Mouse (Mus musculus) CH12.LX (cell line): ENCODE results near the gene Tlk2. TPM values are rescaled to one million over a fixed set of nuclear protein-coding genes. Genes with fewer than 3 reads are reported as not detected.

Experiments
- DNase-seq: peaks from one replicate; pipeline ENCODE4 v3.0.0-alpha.2; 2013; ENCODE audit errors: extremely low read depth
- H3K27ac ChIP-seq: 2 replicates; pipeline ENCODE4 v1.5.1; 2012; ENCODE audit warnings: low read depth, mild to moderate bottlenecking, control low read depth, moderate library complexity; ENCODE audit not compliant: insufficient read depth
- H3K27me3 ChIP-seq: replicated peaks from 2 replicates; pipeline ENCODE3; 2012; ENCODE audit warnings: inconsistent platforms
- H3K36me3 ChIP-seq, 2 experiments: replicated peaks in 1 of 2; 2 replicates each; pipeline versions ENCODE3 to v1.6.1; 2012; ENCODE audit warnings: inconsistent platforms in 1 of 2, low read length in 1 of 2, mild to moderate bottlenecking in 1 of 2, mixed read lengths in 1 of 2, moderate library complexity in 1 of 2; ENCODE audit not compliant: control insufficient read depth in 1 of 2, insufficient read depth in 1 of 2
- H3K4me1 ChIP-seq, 2 experiments: 2 replicates each; pipeline ENCODE4 v1.6.1; 2012; ENCODE audit warnings: inconsistent platforms in 1 of 2, moderate library complexity in 1 of 2; ENCODE audit not compliant: insufficient read depth in 2 of 2, control insufficient read depth in 1 of 2
- H3K4me2 ChIP-seq: 2 replicates; pipeline ENCODE4 v1.6.1; 2012; ENCODE audit warnings: low read depth, mild to moderate bottlenecking, control low read depth; ENCODE audit not compliant: poor library complexity, insufficient read depth, severe bottlenecking
- H3K4me3 ChIP-seq, 3 experiments: fragments of 150-350 bp in 1 of 3; sonication (generic) in 1 of 3; replicated peaks in 1 of 3; 2 replicates each; pipeline versions ENCODE3 to v1.5.1; 2011 to 2012; ENCODE audit warnings: low read depth in 2 of 3, low read length in 2 of 3, mild to moderate bottlenecking in 2 of 3, moderate library complexity in 2 of 3, control low read depth in 1 of 3, improper control_type of control experiment in 1 of 3, inconsistent platforms in 1 of 3, mixed read lengths in 1 of 3; ENCODE audit not compliant: poor library complexity in 1 of 3
- H3K79me2 ChIP-seq: replicated peaks from 2 replicates; pipeline ENCODE4 v1.6.1; 2012; ENCODE audit warnings: mild to moderate bottlenecking, moderate library complexity; ENCODE audit not compliant: control insufficient read depth, poor library complexity, insufficient read depth, severe bottlenecking; ENCODE audit errors: extremely low read depth
- H3K9ac ChIP-seq: 2 replicates; pipeline ENCODE4 v1.6.1; 2012; ENCODE audit warnings: low read depth, mild to moderate bottlenecking, control low read depth, moderate library complexity; ENCODE audit not compliant: insufficient read depth
- H3K9me3 ChIP-seq: replicated peaks from 2 replicates; pipeline ENCODE3; 2012; ENCODE audit warnings: low read length, inconsistent platforms, mixed read lengths
- CHD1 ChIP-seq: IDR thresholded peaks from 2 replicates; pipeline ENCODE4 v1.6.1; 2012; ENCODE audit warnings: low read depth, low read length, improper control_type of control experiment, inconsistent platforms
- CHD2 ChIP-seq: IDR thresholded peaks from 2 replicates; pipeline ENCODE4 v1.6.1; 2011; ENCODE audit warnings: low read length, improper control_type of control experiment
- ETS1 ChIP-seq: conservative IDR thresholded peaks from 2 replicates; pipeline ENCODE4 v1.6.1; 2012; ENCODE audit warnings: low read depth, mild to moderate bottlenecking, inconsistent platforms, low read length, improper control_type of control experiment, moderate library complexity
- GABPA ChIP-seq: IDR thresholded peaks from 2 replicates; pipeline ENCODE4 v1.6.1; 2012; ENCODE audit warnings: low read depth, low read length, improper control_type of control experiment, inconsistent platforms; ENCODE audit not compliant: insufficient replicate concordance
- IRF4 ChIP-seq: IDR thresholded peaks from 2 replicates; pipeline ENCODE4 v1.6.1; 2014; ENCODE audit warnings: low read depth, mild to moderate bottlenecking, inconsistent platforms, low read length, improper control_type of control experiment
- JUN ChIP-seq: IDR thresholded peaks from 2 replicates; pipeline ENCODE4 v1.6.1; 2011; ENCODE audit warnings: low read depth, mild to moderate bottlenecking, low read length, improper control_type of control experiment, moderate library complexity; ENCODE audit not compliant: insufficient read depth
- KAT2A ChIP-seq: IDR thresholded peaks from 2 replicates; pipeline ENCODE4 v1.6.1; 2012; ENCODE audit warnings: low read length, improper control_type of control experiment, inconsistent platforms; ENCODE audit not compliant: insufficient replicate concordance
- MAFK ChIP-seq: IDR thresholded peaks from 2 replicates; pipeline ENCODE4 v1.6.1; 2011; ENCODE audit warnings: low read length, improper control_type of control experiment; ENCODE audit not compliant: insufficient replicate concordance
- MAX ChIP-seq: IDR thresholded peaks from 2 replicates; pipeline ENCODE4 v1.6.1; 2011; ENCODE audit warnings: low read length, improper control_type of control experiment
- MAZ ChIP-seq: IDR thresholded peaks from 2 replicates; pipeline ENCODE4 v1.6.1; 2012; ENCODE audit warnings: low read depth, mild to moderate bottlenecking, inconsistent platforms, low read length, improper control_type of control experiment, moderate library complexity
- MEF2A ChIP-seq: IDR thresholded peaks from 2 replicates; pipeline ENCODE4 v1.6.1; 2014; ENCODE audit warnings: low read depth, mild to moderate bottlenecking, inconsistent platforms, low read length, improper control_type of control experiment, borderline replicate concordance
- MXI1 ChIP-seq: IDR thresholded peaks from 2 replicates; pipeline ENCODE4 v1.6.1; 2011; ENCODE audit warnings: mild to moderate bottlenecking, low read depth, low read length, improper control_type of control experiment
- MYC ChIP-seq: IDR thresholded peaks from 2 replicates; pipeline ENCODE4 v1.6.1; 2011; ENCODE audit warnings: low read depth, mild to moderate bottlenecking, improper control_type of control experiment, low read length
- NELFE ChIP-seq: IDR thresholded peaks from 2 replicates; pipeline ENCODE4 v1.6.1; 2011; ENCODE audit warnings: low read depth, low read length, improper control_type of control experiment
- PAX5 ChIP-seq: IDR thresholded peaks from 2 replicates; pipeline ENCODE4 v1.6.1; 2012; ENCODE audit warnings: low read length, inconsistent platforms, mixed read lengths
- POLR2A ChIP-seq: IDR thresholded peaks from 2 replicates; pipeline ENCODE4 v1.6.1; 2011; ENCODE audit warnings: low read depth, mild to moderate bottlenecking, improper control_type of control experiment, low read length
- RAD21 ChIP-seq: IDR thresholded peaks from 2 replicates; pipeline ENCODE4 v1.6.1; 2011; ENCODE audit warnings: low read depth, mild to moderate bottlenecking, low read length, improper control_type of control experiment, moderate library complexity
- RCOR1 ChIP-seq: conservative IDR thresholded peaks from 2 replicates; pipeline ENCODE4 v1.6.1; 2012; ENCODE audit warnings: low read depth, mild to moderate bottlenecking, inconsistent platforms, low read length, improper control_type of control experiment
- SIN3A ChIP-seq: IDR thresholded peaks from 2 replicates; pipeline ENCODE4 v1.6.1; 2012; ENCODE audit warnings: low read length, improper control_type of control experiment, inconsistent platforms
- UBTF ChIP-seq: IDR thresholded peaks from 2 replicates; pipeline ENCODE4 v1.6.1; 2012; ENCODE audit warnings: low read depth, mild to moderate bottlenecking, inconsistent platforms, low read length, improper control_type of control experiment, moderate library complexity
- ZMIZ1 ChIP-seq: IDR thresholded peaks from 2 replicates; pipeline ENCODE4 v1.6.1; 2012; ENCODE audit warnings: low read depth, mild to moderate bottlenecking, inconsistent platforms, low read length, improper control_type of control experiment
- ZNF384 ChIP-seq: IDR thresholded peaks from 2 replicates; pipeline ENCODE4 v1.6.1; 2012; ENCODE audit warnings: low read depth, low read length, improper control_type of control experiment, inconsistent platforms
- dilution Hi-C: fragments of 300-500 bp; cut with MboI; formaldehyde crosslinking; loops from 2 replicates; pipeline ENCODE4 v1.14.3; 2020; ENCODE audit warnings: low sequenced_read_pairs; ENCODE audit not compliant: extremely low pct_unique_long_range_greater_than_20kb, extremely low pct_ligation_motif_present
- in situ Hi-C: fragments of 300-500 bp; cut with MboI; formaldehyde crosslinking; loops from 3 replicates; pipeline ENCODE4 v1.14.3; 2019; ENCODE audit warnings: low sequenced_read_pairs, low pct_ligation_motif_present, low pct_unique_long_range_greater_than_20kb, mixed read lengths
- polyA plus RNA-seq: library from polyadenylated mRNA; unstranded; fragments of >175 nt; gene quantifications from 2 replicates; pipeline ENCODE4 v1.2.1, GENCODE M21; 2012; ENCODE audit warnings: low read depth; ENCODE audit not compliant: insufficient read length
- total RNA-seq, 2 experiments: library from RNA; depleted of rRNA; stranded (reverse); fragments of 300-350 nt in 1 of 2; fragments of >200 nt in 1 of 2; gene quantifications; 2 replicates each; pipeline ENCODE4 v1.2.3; 2012 to 2014

Tlk2 gene
- total and polyA plus RNA-seq, 3 experiments = 78.0 to 90.6 (median 85.1) TPM

GRCm38 (mm10) chr11:105293101-105293581 lies 114.5 kb downstream of the Tlk2 start:
- TF ChIP-seq PAX5 (no peak), GABPA (no peak), RCOR1 (no peak), POLR2A (no peak), MYC (no peak), RAD21 (no peak), ETS1 (no peak), MAZ (no peak), ZNF384 (no peak), IRF4 (no peak), MAFK (no peak), MAX (no peak), JUN (no peak), MEF2A (no peak), CHD2 (no peak), NELFE (no peak), SIN3A (no peak)
- no peak overlapping the region for H3K4me3 ChIP-seq
- peaks cover 0 to 8% of the 10 kb centered on the region in 2 experiments; a peak in 3 of 4 replicates for H3K4me1 ChIP-seq
- H3K36me3 ChIP-seq = peaks cover 6 to 43% of the 10 kb centered on the region in 2 experiments
- no peaks in the 10 kb centered on the region for H3K27me3 ChIP-seq
- dilution Hi-C loops = no loop called here
- H3K9me3 ChIP-seq = no peaks in the 10 kb centered on the region
- H3K4me2 ChIP-seq = no peak overlapping the region
- DNase-seq = no peak
- H3K79me2 ChIP-seq = no peaks in the 10 kb centered on the region
- H3K27ac ChIP-seq = no peak overlapping the region
- in situ Hi-C loops = no loop called here
- H3K9ac ChIP-seq = no peak overlapping the region

DNA sequence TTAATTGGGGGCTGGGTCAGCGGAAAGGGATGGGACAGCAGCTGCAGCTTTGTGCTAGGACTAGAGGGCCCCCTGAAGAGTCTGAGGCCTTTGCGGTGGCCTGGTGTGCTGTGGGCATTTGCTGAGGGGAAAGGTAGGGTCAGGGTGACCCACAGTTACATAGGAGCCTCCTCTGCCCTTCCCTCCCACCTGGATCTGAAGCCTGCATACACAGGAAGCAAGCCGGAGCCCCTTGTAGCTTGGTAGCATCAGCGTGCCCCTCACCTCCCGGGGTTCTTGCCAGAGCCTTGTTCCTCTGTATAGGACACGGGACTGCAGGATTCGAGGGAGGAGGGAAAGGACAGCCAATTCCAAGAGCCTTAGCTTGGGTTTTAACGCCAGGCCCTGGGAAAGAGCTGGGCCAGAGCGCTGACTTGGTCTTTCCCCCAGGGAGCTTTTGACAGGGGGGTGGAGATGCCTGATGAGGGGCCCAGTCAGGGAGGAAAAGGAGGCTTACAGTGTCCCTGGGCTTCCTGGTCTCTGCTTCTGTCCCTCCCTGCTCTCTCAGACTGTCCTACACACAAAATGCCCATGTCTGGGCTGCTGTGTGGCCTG lies 115.4 kb downstream of the Tlk2 start:
- Histone ChIP-seq H3K4me2 (no peak overlapping the region), H3K4me1 (peaks cover 0 to 8% of the 10 kb centered on the region in 2 experiments; a peak in 3 of 4 replicates), H3K36me3 (peaks cover 5 to 37% of the 10 kb centered on the region in 2 experiments), H3K27me3 (no peaks in the 10 kb centered on the region), H3K4me3 (no peak overlapping the region), H3K9me3 (no peaks in the 10 kb centered on the region), H3K27ac (no peak overlapping the region), H3K9ac (no peak overlapping the region), H3K79me2 (no peaks in the 10 kb centered on the region)
- dilution Hi-C loops = no loop called here
- in situ Hi-C loops = no loop called here
- TF ChIP-seq ZMIZ1 (no peak), IRF4 (no peak), JUN (no peak), KAT2A (no peak), CHD2 (no peak), MAFK (no peak), UBTF (no peak), CHD1 (no peak), MXI1 (no peak)
- no peak for DNase-seq
